Mouse (Mus musculus): ENCODE measurements around the gene Supv3l1. TPM values are rescaled to one million over a fixed set of nuclear protein-coding genes. Genes with fewer than 3 reads are reported as not detected.
"Not testable (repeated sequence)": the region's sequence is repeated elsewhere in the genome, so short reads cannot be mapped to it uniquely, and the experiment has no call there.

Supv3l1 gene
- 10 to 100 TPM; 21.8 to 24.8 TPM for total RNA-seq (2021)
- long read RNA-seq, experiment 1, transcript Supv3l1-201 (15 exons, 2,604 nt) = major isoform, 27 of 37 reads
- long read RNA-seq, experiment 1, partial matches to known transcripts = 1 of 37 reads
- long read RNA-seq, experiment 1, other reads (novel, unspliced or antisense) = 7 of 37 reads
- long read RNA-seq, experiment 2, transcript Supv3l1-201 (15 exons, 2,604 nt) = major isoform, 13 of 28 reads
- long read RNA-seq, experiment 2, partial matches to known transcripts = 2 of 28 reads
- long read RNA-seq, experiment 2, other reads (novel, unspliced or antisense) = 11 of 28 reads

DNA sequence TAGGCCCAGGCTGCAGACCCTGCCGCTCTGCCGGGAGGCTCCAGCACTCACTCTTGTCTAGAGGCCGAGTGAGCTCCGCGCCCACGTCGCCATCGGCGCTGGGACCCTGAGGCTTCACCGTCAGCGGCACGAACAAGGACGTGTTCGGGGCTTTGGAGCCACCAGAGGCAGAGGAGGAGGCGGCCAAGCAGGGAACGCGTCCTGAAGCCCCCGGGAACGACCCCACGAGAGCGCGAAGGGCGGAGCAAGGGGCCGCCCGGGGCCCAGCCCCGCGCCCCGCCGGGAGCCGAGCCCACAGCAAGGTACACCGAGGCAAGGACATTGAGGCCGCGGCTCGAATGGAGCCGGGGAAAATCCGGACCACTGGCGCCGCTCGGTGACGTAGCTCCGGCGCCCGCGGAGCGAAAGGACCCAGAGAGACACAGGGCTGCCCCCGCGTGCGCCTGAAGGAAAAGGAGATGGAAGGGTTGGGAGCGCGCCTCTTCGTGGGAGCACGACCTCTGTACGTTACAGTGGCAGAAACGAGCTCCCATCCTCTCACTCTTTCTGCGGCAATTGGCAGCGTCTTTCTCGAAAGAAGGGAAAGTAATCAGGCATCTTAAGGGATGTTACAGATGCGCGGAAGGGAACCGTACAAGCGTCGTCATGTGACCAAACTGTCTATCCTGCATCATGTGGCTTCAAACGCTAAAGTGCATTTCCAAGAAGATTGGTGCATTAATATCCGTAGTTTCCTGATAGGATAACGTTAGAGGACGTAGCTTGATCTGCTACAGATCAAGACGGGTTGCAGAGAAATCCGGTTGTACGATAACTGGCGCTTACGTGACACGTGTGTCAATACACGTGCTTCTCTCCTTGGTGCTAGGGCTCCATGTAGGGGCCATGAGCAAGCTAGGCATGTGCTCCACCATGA lies at the start of gene Supv3l1, which contains the start of gene 4930507D05Rik:
Gene Supv3l1 (minus strand): TSS at position 375 of the 916 bp plus-strand sequence.
Gene 4930507D05Rik (plus strand): TSS at position 126 of the 916 bp plus-strand sequence.
- peak; percentile 89 to 94 for DNase-seq (ENCODE audit: extremely low spot score in 1 of 2, low spot score in 2 of 2)
- no peak for TF ChIP-seq CTCF (IDR thresholded peaks at IDR 0.05)
- peak within 1 kb of the TSS; percentile 98 for H3K4me3 ChIP-seq
- intact Hi-C loops (cut with DNase I) = loop anchor here (2.0 to 5.0 kb wide), 2 partner anchors 37 to 108 kb away; partner anchors contain the start of gene Vps26a
- H3K27ac ChIP-seq = peak within 1 kb of the TSS; percentile 100

- H3K27ac ChIP-seq; DNase-seq (ENCODE audit: extremely low spot score in 1 of 2, low spot score in 2 of 2); H3K4me3 ChIP-seq; intact Hi-C loops (cut with DNase I): not testable (repeated sequence)
These were observed 42.1 kb upstream of the Supv3l1 start for GRCm38 (mm10) chr10:62491681-62492080.

DNA sequence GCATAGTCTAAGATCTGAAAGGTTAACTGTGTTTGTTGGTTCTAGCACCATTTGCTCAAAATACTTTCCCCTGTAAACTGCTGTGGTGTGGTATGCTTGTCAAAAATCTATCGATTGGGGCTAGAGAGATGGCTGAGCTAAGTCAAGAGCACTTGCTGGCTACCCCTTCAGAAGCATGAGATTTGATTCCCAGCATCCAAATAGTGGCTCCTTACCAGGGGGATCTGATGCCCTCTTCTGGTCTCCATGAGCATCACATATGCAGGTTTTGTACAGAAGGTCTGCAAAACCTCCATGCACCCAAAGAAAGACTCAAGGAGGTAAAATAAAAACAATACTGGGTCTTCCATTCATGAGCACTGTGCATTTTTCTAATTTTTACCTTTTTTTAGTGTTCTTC lies 38.7 kb upstream of the Supv3l1 start:
- Histone ChIP-seq H3K4me3 (no peak overlapping the region), H3K27ac (no peak overlapping the region)
- TF ChIP-seq CTCF (IDR thresholded peaks at IDR 0.05) = peak; percentile 77
- DNase-seq (ENCODE audit: extremely low spot score in 1 of 2, low spot score in 2 of 2) = peak; percentile 24 to 40
- intact Hi-C loops (cut with DNase I) = loop anchor here (5.0 kb wide), 2 partner anchors 301 to 534 kb away; partner anchors contain the start of genes Hnrnph3 and Pbld2

- H3K4me3 ChIP-seq = peak within 1 kb of the TSS; percentile 86
- TF ChIP-seq CTCF (IDR thresholded peaks at IDR 0.05) = no peak
- intact Hi-C loops (cut with DNase I) = loop anchor here (2.0 to 5.0 kb wide), 5 partner anchors 38 to 535 kb away; partner anchors contain the start of genes 4930507D05Rik, Ddx50, Hnrnph3 and Pbld2
These were observed 37.3 kb upstream of the Supv3l1 start, which contains the start of gene Vps26a for GRCm38 (mm10) chr10:62486618-62487415. Gene Vps26a (minus strand): TSS chr10:62486805.

GRCm38 (mm10) chr10:62485878-62486582 lies 36.5 kb upstream of the Supv3l1 start:
- H3K4me3 ChIP-seq = peak overlapping the region; percentile 86
- DNase-seq (ENCODE audit: extremely low spot score in 1 of 2, low spot score in 2 of 2) = peak; percentile 15 to 17
- intact Hi-C loops (cut with DNase I) = loop anchor here (2.0 to 5.0 kb wide), 5 partner anchors 37 to 536 kb away; partner anchors contain the start of genes 4930507D05Rik, Ddx50, Hnrnph3 and Pbld2
- H3K27ac ChIP-seq = peak overlapping the region; percentile 83
- no peak for TF ChIP-seq CTCF (IDR thresholded peaks at IDR 0.05)

More at GRCm38 (mm10) chr10:62486618-62487415, 37.3 kb upstream of the Supv3l1 start, which contains the start of gene Vps26a:
- H3K27ac ChIP-seq = peak within 1 kb of the TSS; percentile 83
- DNase-seq (ENCODE audit: extremely low spot score in 1 of 2, low spot score in 2 of 2) = peak; percentile 96

- TF ChIP-seq CTCF (IDR thresholded peaks at IDR 0.05) = no peak; the same call in 1 of the 2 replicates
- DNase-seq (ENCODE audit: extremely low spot score in 1 of 2, low spot score in 2 of 2) = no peak
- intact Hi-C loops (cut with DNase I) = no loop called here
- no peak overlapping the region for H3K27ac ChIP-seq
- no peak overlapping the region for H3K4me3 ChIP-seq
These were observed 31.7 kb upstream of the Supv3l1 start for GRCm38 (mm10) chr10:62481108-62481852.

- H3K27ac ChIP-seq = no peak overlapping the region
- TF ChIP-seq CTCF (IDR thresholded peaks at IDR 0.05) = no peak
- no peak for DNase-seq (ENCODE audit: extremely low spot score in 1 of 2, low spot score in 2 of 2)
- no peak overlapping the region for H3K4me3 ChIP-seq
- intact Hi-C loops (cut with DNase I) = no loop called here
These were observed 27.4 kb upstream of the Supv3l1 start for GRCm38 (mm10) chr10:62476980-62477379.

GRCm38 (mm10) chr10:62474944-62475343 lies 25.4 kb upstream of the Supv3l1 start:
- DNase-seq (ENCODE audit: extremely low spot score in 1 of 2, low spot score in 2 of 2) = no peak
- Histone ChIP-seq H3K4me3 (no peak overlapping the region), H3K27ac (no peak overlapping the region)
- no peak for TF ChIP-seq CTCF (IDR thresholded peaks at IDR 0.05)
- intact Hi-C loops (cut with DNase I) = no loop called here

DNA sequence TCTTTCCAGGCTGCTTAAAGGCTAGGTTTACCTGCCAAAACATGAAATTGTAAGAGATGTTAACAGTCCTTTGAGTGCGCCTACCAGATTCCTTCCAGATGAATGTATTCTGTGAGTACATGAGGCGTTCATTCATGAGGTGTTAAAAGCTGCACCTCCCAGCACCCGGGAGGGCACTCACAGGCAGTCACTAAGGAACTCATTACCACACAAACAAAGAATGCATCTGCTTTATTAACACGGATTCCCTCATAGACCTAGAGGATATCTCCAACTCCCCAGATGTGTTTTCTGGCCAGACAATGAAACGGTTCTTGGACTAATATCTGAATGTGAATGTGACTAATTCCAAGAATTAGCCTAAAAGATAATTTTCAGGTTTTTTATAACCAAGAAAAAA lies 21.6 kb upstream of the Supv3l1 start:
- no peak for TF ChIP-seq CTCF (IDR thresholded peaks at IDR 0.05)
- no peak overlapping the region for H3K4me3 ChIP-seq
- no peak for DNase-seq (ENCODE audit: extremely low spot score in 1 of 2, low spot score in 2 of 2)
- H3K27ac ChIP-seq = no peak overlapping the region
- intact Hi-C loops (cut with DNase I) = no loop called here

DNA sequence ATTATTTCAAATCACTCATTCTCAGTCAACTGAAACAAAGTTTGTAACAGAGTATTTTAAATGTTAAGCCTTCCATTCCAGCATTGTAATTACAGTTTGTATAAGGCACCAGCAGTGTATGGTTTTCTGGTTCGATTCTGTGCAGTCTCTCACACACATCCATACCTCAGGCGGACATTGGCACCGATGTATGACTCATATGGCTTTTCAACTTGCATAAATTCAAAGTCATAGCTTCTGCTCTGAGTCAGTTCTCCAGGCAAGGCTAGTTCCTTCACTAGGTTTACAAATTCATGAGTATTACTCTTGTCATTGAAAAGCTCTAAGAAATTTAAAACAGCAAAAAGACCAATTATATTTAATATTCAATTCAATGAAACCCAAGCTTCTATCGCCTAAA lies 20.2 kb upstream of the Supv3l1 start:
- no peak for DNase-seq (ENCODE audit: extremely low spot score in 1 of 2, low spot score in 2 of 2)
- Histone ChIP-seq H3K27ac (no peak overlapping the region), H3K4me3 (no peak overlapping the region)
- no peak for TF ChIP-seq CTCF (IDR thresholded peaks at IDR 0.05)
- intact Hi-C loops (cut with DNase I) = no loop called here

All from left cerebral cortex, adult 2 months (tissue).